Mouse (Mus musculus) CH12.LX (cell line): Measurements from ENCODE around the gene Tvp23a.

Source experiments
- CTCF ChIP-seq, 2 experiments: IDR thresholded peaks in 1 of 2; conservative IDR thresholded peaks in 1 of 2; 2 replicates each; pipeline ENCODE4 v1.5.1; 2011 to 2012; ENCODE audit warnings: low read depth in 2 of 2, low read length in 2 of 2, improper control_type of control experiment in 1 of 2, inconsistent platforms in 1 of 2, mild to moderate bottlenecking in 1 of 2, moderate library complexity in 1 of 2
- EP300 ChIP-seq: IDR thresholded peaks from 2 replicates; pipeline ENCODE4 v1.6.1; 2011; ENCODE audit warnings: low read length, improper control_type of control experiment
- GABPA ChIP-seq: IDR thresholded peaks from 2 replicates; pipeline ENCODE4 v1.6.1; 2012; ENCODE audit warnings: low read depth, low read length, improper control_type of control experiment, inconsistent platforms; ENCODE audit not compliant: insufficient replicate concordance
- NRF1 ChIP-seq: IDR thresholded peaks from 2 replicates; pipeline ENCODE4 v1.6.1; 2014; ENCODE audit warnings: low read depth, mild to moderate bottlenecking, inconsistent platforms, low read length, improper control_type of control experiment, moderate library complexity
- POLR2A ChIP-seq: IDR thresholded peaks from 2 replicates; pipeline ENCODE4 v1.6.1; 2011; ENCODE audit warnings: low read depth, mild to moderate bottlenecking, improper control_type of control experiment, low read length
- SIN3A ChIP-seq: IDR thresholded peaks from 2 replicates; pipeline ENCODE4 v1.6.1; 2012; ENCODE audit warnings: low read length, improper control_type of control experiment, inconsistent platforms
- TBP ChIP-seq: conservative IDR thresholded peaks from 2 replicates; pipeline ENCODE4 v1.6.1; 2011; ENCODE audit warnings: low read depth, low read length, improper control_type of control experiment
- UBTF ChIP-seq: IDR thresholded peaks from 2 replicates; pipeline ENCODE4 v1.6.1; 2012; ENCODE audit warnings: low read depth, mild to moderate bottlenecking, inconsistent platforms, low read length, improper control_type of control experiment, moderate library complexity
- ZC3H11A ChIP-seq: IDR thresholded peaks from 2 replicates; pipeline ENCODE4 v1.6.1; 2012; ENCODE audit warnings: low read depth, mild to moderate bottlenecking, inconsistent platforms, low read length, improper control_type of control experiment
- ZNF384 ChIP-seq: IDR thresholded peaks from 2 replicates; pipeline ENCODE4 v1.6.1; 2012; ENCODE audit warnings: low read depth, low read length, improper control_type of control experiment, inconsistent platforms

DNA sequence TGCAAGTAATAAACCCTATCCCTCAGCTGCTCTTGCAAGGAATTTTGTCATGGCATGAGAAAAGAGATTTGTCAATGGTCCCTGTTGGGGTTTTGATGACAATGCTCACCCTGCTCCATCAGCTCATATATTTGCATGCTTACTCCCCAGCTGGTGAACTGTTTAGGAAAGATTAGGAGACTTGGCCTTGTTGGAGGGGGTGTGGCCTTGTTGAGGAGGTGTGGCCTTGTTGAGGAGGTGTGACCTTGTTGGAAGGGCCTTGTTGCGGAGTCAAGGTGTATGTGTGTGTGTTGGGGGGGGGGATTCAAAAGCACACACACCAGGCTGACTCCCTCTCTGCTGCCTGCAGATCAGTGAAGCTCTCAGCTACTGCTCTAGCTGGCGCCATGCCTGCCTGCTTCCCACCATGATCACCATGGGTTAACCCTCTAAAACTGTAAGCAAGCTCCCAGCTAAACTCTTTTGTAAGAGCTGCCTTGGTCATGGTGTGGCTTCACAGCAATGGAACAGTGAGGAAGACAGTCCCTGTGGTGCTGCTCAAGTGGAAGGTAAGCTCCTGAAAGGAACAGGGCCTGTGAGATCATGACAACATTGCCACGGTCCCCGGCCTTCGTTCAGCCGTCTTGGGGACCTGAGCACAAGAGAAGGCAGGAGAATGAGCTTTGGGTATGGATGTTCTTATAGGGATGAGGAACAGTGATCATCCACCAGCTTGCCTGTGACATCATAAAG is 58.4 kb downstream of the Tvp23a start:
- no peak for TF ChIP-seq EP300
- no peak for TF ChIP-seq CTCF (conservative IDR thresholded peaks at IDR 0.05 in 1 of 2, IDR thresholded peaks at IDR 0.05 in 1 of 2; ENCODE audit: low read depth in 2 of 2, low read length in 2 of 2)
- TF ChIP-seq SIN3A, result no peak
- no peak for TF ChIP-seq GABPA
- no peak for TF ChIP-seq ZC3H11A
- no peak for TF ChIP-seq UBTF
- TF ChIP-seq TBP, result no peak
- no peak for TF ChIP-seq POLR2A
- TF ChIP-seq NRF1, result no peak
- no peak for TF ChIP-seq ZNF384
